Mouse (Mus musculus): ENCODE measurements around the gene Stk32b.

- TF ChIP-seq CTCF (IDR thresholded peaks at IDR 0.05; ENCODE audit: low read depth) (no peak), EP300 (optimal IDR thresholded peaks at IDR 0.05) (no peak)
Measured at GRCm38 (mm10) chr5:37659177-37659576, 57.8 kb downstream of the Stk32b start.
